Mouse (Mus musculus) hindbrain, postnatal 0 days (tissue): ENCODE results near the gene Wnt4. TPM values are rescaled to one million over a fixed set of nuclear protein-coding genes. Genes with fewer than 3 reads are reported as not detected.
A peak's percentile ranks its signal among the peaks of the same experiment; 100 is the strongest.

Source experiments
- ATAC-seq: fragments of 200-750 bp; cut with Nextera tagmentation; 2 replicates; pipeline ENCODE4 v1.8.0; 2017; ENCODE audit warnings: mild to moderate bottlenecking, moderate TSS enrichment, moderate library complexity
- DNase-seq: peaks from one replicate; pipeline ENCODE4 v3.0.0-alpha.2; 2015; ENCODE audit warnings: low spot score
- H3K27ac ChIP-seq: fragments of 300-500 bp; sonication (generic); 2 replicates; pipeline ENCODE4 v1.5.1; 2014; ENCODE audit warnings: mild to moderate bottlenecking
- H3K27me3 ChIP-seq: fragments of 300-500 bp; sonication (generic); 2 replicates; pipeline ENCODE4 v1.6.1; 2014; ENCODE audit warnings: low read length, mixed read lengths; ENCODE audit not compliant: insufficient read depth
- H3K36me3 ChIP-seq: fragments of 300-500 bp; sonication (generic); 2 replicates; pipeline ENCODE4 v1.6.1; 2014; ENCODE audit warnings: low read length, mixed read lengths; ENCODE audit not compliant: insufficient read depth
- H3K4me1 ChIP-seq: fragments of 300-500 bp; sonication (generic); 2 replicates; pipeline ENCODE4 v1.6.1; 2014; ENCODE audit warnings: antibody characterized with exemption, low read length, mixed read lengths; ENCODE audit not compliant: insufficient read depth
- H3K4me2 ChIP-seq: fragments of 300-500 bp; sonication (generic); 2 replicates; pipeline ENCODE4 v1.6.1; 2014; ENCODE audit warnings: low read depth, mild to moderate bottlenecking, low read length, moderate library complexity, mixed read lengths
- H3K4me3 ChIP-seq: fragments of 300-500 bp; sonication (generic); 2 replicates; pipeline ENCODE4 v1.5.1; 2014; ENCODE audit warnings: low read length
- H3K9ac ChIP-seq: fragments of 300-500 bp; sonication (generic); replicated peaks from 2 replicates; pipeline ENCODE4 v1.6.1; 2014; ENCODE audit warnings: mild to moderate bottlenecking, low read length, moderate library complexity, mixed read lengths
- H3K9me3 ChIP-seq: fragments of 300-500 bp; sonication (generic); 2 replicates; pipeline ENCODE4 v1.6.1; 2016; ENCODE audit warnings: low read length, mixed read lengths
- CTCF ChIP-seq: IDR thresholded peaks from 2 replicates; pipeline ENCODE4 v1.5.1; 2016; ENCODE audit warnings: antibody characterized with exemption, control low read depth, low read depth
- WGBS: fragments of 180-500 bp; shearing (Covaris S2); extraction: QIAGEN DNeasy Blood & Tissue Kit; methylation state at CpG from one replicate; pipeline ENCODE4 v1.1.7; 2014; 5-methylcytosine and 5-hydroxymethylcytosine counted together
- polyA plus RNA-seq: library from polyadenylated mRNA; unstranded; fragments of >200 nt; fragmentation: Nextera tagmentation; extraction: Ambion mirVana; gene quantifications from 2 replicates; pipeline ENCODE4 v1.2.1, GENCODE M21; 2015
- total RNA-seq: library from RNA; depleted of rRNA; stranded (reverse); fragments of >200 nt; gene quantifications from 2 replicates; pipeline ENCODE4 v1.2.3, GENCODE M21; 2014

Gene Wnt4
- total and polyA plus RNA-seq, 2 experiments from 2014 or later, result 3.4 to 3.8 TPM

DNA sequence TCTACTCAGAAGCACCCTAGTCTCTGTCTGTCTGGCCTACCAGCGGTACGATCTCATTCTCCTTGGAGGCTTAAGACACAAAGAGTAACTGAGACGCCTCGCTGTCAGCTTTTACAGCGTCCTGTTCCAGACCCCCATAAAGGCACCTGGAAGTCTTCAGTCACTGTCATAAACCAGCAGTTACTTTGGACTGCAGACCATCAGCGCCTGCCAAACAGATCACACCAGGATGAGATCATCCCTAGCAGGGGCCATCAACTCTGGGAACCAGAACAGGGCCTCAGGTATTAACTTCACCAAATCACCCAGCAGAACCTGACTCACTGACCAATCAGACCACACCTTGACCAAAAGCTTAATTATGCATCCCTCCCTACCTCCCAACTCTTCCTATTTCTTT lies 37.3 kb downstream of the Wnt4 start:
- no peak overlapping the region for H3K27ac ChIP-seq
- no peaks in the 10 kb centered on the region for H3K36me3 ChIP-seq
- ATAC-seq, result no peak
- no peak overlapping the region for H3K9ac ChIP-seq
- H3K4me2 ChIP-seq, result no peak overlapping the region
- 74% methylated on average over 6 of the region's 6 CpGs for WGBS
- no peaks in the 10 kb centered on the region for H3K27me3 ChIP-seq
- H3K4me3 ChIP-seq, result no peak overlapping the region
- no peaks in the 10 kb centered on the region for H3K4me1 ChIP-seq
- no peaks in the 10 kb centered on the region for H3K9me3 ChIP-seq
- no peak for DNase-seq
- TF ChIP-seq CTCF, result no peak

DNA sequence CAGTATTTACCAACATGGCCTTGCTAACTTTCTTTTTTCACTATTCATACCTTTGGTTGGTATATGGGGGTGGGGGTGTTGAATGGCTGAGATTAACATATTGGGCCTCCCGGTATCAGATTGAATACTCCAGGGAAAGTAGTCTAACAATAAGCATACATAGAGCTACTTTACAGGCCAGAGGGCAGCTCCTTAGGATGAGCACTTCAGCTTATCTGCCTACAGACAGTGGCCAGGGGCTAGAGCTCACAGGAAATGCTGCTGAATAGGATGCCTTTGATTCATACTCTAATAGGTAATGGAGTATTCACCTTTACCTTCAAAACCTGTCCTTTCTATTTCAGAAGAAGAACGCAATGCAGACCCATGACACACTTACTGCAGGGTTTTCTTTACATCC lies 37.8 kb downstream of the Wnt4 start:
- Histone ChIP-seq H3K4me2 (no peak overlapping the region), H3K36me3 (peaks cover 4% of the 10 kb centered on the region; the same call in 1 of the 2 replicates), H3K9ac (no peak overlapping the region), H3K27me3 (no peaks in the 10 kb centered on the region), H3K4me1 (no peaks in the 10 kb centered on the region), H3K4me3 (no peak overlapping the region), H3K9me3 (no peaks in the 10 kb centered on the region), H3K27ac (no peak overlapping the region)
- 83% methylated on average over 2 of the region's 2 CpGs for WGBS
- no peak for DNase-seq
- no peak for TF ChIP-seq CTCF
- ATAC-seq, result no peak

- H3K4me1 ChIP-seq, result no peaks in the 10 kb centered on the region
- H3K9me3 ChIP-seq, result no peaks in the 10 kb centered on the region
- peaks cover 6% of the 10 kb centered on the region; the same call in 1 of the 2 replicates for H3K36me3 ChIP-seq
- no peak for ATAC-seq
- no peak overlapping the region for H3K4me2 ChIP-seq
- TF ChIP-seq CTCF, result peak; percentile 43
- WGBS, result 86% methylated on average over 4 of the region's 4 CpGs
- H3K4me3 ChIP-seq, result no peak overlapping the region
- H3K27me3 ChIP-seq, result no peaks in the 10 kb centered on the region
- H3K27ac ChIP-seq, result no peak overlapping the region
- no peak overlapping the region for H3K9ac ChIP-seq
- DNase-seq, result no peak
Observed at GRCm38 (mm10) chr4:137316027-137316770, 38.9 kb downstream of the Wnt4 start.

DNA sequence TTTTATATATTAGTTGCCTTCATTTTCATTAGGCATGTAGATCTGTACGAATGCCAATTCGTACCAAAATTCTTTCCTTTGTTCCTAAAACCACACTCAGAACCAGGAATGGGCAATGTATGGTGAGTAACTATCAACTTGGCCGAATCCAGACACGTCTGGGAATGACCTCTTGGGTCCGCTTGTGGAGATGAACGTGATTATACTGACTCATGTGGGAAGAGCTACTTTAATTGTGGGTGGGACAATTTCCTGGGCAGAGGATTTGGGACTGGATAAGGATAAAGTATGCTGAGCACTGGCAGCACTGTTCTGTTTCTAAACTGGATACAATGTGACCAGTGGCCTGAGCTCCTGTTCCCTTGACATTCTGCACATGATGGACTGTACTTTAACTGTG lies 47.6 kb downstream of the Wnt4 start:
- no peak for TF ChIP-seq CTCF
- H3K27ac ChIP-seq, result no peak overlapping the region
- H3K36me3 ChIP-seq, result peaks cover 45% of the 10 kb centered on the region
- DNase-seq (no peak), ATAC-seq (no peak)
- no peaks in the 10 kb centered on the region for H3K27me3 ChIP-seq
- 84% methylated on average over 6 of the region's 6 CpGs for WGBS
- no peak overlapping the region for H3K9ac ChIP-seq
- H3K4me3 ChIP-seq, result no peak overlapping the region
- no peaks in the 10 kb centered on the region for H3K9me3 ChIP-seq
- no peak overlapping the region for H3K4me2 ChIP-seq
- H3K4me1 ChIP-seq, result no peaks in the 10 kb centered on the region

DNA sequence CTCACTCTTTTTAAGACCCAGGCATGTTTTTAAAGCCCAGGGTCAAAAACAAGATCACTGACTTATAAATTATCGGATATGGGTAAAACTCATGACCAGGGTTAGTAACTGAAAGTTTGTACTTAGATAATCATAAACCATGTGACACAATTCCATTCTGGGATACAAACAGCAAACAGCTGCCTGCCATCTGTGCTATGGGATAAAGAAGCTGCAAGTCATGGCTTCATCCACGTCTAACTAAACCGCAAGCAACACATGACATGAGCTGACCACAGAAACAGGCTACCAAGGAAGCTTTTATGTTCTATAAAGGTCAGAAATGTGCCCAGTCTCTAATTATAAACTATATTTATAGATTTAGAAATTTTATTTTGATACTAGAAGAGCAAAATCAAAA lies 49.2 kb downstream of the Wnt4 start:
- 84% methylated on average over 3 of the region's 3 CpGs for WGBS
- Histone ChIP-seq H3K9ac (no peak overlapping the region), H3K36me3 (peaks cover 45% of the 10 kb centered on the region), H3K4me1 (no peaks in the 10 kb centered on the region), H3K27ac (no peak overlapping the region), H3K27me3 (no peaks in the 10 kb centered on the region), H3K4me2 (no peak overlapping the region), H3K9me3 (no peaks in the 10 kb centered on the region), H3K4me3 (no peak overlapping the region)
- no peak for TF ChIP-seq CTCF
- DNase-seq (no peak), ATAC-seq (no peak)

DNA sequence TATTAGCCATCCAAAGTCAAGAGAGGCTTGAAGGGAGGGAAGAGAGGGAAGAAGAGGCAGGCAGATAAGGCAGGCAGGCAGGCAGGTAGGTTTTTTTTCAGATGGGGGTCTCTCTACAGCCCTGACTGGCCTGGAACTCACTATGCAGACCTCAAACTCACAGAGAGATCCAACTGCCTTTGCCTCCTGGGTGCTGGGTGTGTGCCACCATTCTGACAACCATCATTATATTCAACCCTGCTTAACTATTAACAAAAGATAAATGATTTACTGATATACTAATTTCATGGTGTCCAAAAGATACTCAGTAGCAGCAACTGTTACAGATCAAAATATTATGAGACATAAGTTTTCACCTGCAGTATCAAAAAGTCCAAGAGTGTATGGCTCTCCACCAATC lies 54.8 kb downstream of the Wnt4 start:
- peaks cover 39% of the 10 kb centered on the region for H3K36me3 ChIP-seq
- H3K9me3 ChIP-seq, result no peaks in the 10 kb centered on the region
- no peak for TF ChIP-seq CTCF
- no peak for ATAC-seq
- no peaks in the 10 kb centered on the region for H3K27me3 ChIP-seq
- H3K4me3 ChIP-seq, result no peak overlapping the region
- H3K27ac ChIP-seq, result no peak overlapping the region
- no peak overlapping the region for H3K4me2 ChIP-seq
- H3K4me1 ChIP-seq, result no peaks in the 10 kb centered on the region
- no peak overlapping the region for H3K9ac ChIP-seq
- DNase-seq, result no peak

- no peak for DNase-seq
- TF ChIP-seq CTCF, result no peak
- Histone ChIP-seq H3K27me3 (no peaks in the 10 kb centered on the region), H3K4me2 (no peak overlapping the region), H3K36me3 (peaks cover 13% of the 10 kb centered on the region; the same call in 1 of the 2 replicates), H3K27ac (no peak overlapping the region), H3K4me1 (no peaks in the 10 kb centered on the region), H3K9me3 (no peaks in the 10 kb centered on the region), H3K4me3 (no peak overlapping the region), H3K9ac (no peak overlapping the region)
- no peak for ATAC-seq
- WGBS, result 87% methylated on average over 5 of the region's 5 CpGs
Observed at GRCm38 (mm10) chr4:137336468-137336867, 59.2 kb downstream of the Wnt4 start.
